Mouse (Mus musculus): Measurements from ENCODE around the gene Fam92b. TPM values are rescaled to one million over a fixed set of nuclear protein-coding genes. Genes with fewer than 3 reads are reported as not detected.

Gene Fam92b
- polyA plus RNA-seq, 1 experiment, result not detected

DNA sequence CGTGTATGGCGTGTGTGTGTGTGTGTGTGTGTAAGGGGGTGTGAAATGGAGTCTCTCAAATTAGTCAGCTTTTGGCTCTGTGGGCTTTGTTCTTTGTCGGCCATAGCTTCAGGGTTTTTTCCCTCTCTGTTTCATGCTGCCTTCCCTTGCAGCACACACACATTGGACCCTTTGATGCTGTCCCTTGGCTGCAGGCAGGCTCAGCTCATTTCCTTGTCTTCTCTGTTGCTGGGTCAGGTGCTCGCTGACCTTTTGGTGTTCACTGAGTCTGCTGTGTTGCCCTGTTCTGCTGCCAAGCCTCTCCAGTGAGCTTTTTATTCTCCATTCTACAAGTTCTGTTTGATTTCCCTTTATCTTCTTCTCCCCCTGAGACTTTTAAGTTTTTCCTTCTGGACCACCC lies 47.7 kb downstream of the Fam92b start:
- Histone ChIP-seq H3K27me3 (ENCODE audit: control insufficient read depth, insufficient read depth, low read length) (no peaks in the 10 kb centered on the region), H3K4me3 (ENCODE audit: extremely low read depth, insufficient read depth, insufficient read length) (no peak overlapping the region), H3K4me1 (ENCODE audit: control insufficient read depth, insufficient read depth, insufficient read length) (no peaks in the 10 kb centered on the region), H3K27ac (ENCODE audit: insufficient read depth, low read length) (no peak overlapping the region), H3K36me3 (ENCODE audit: control insufficient read depth, insufficient read depth, low read length) (no peaks in the 10 kb centered on the region)
- TF ChIP-seq CTCF (IDR thresholded peaks at IDR 0.05; ENCODE audit: extremely low read depth, insufficient read depth, insufficient read length, insufficient replicate concordance) (no peak), POLR2A (IDR thresholded peaks at IDR 0.05; ENCODE audit: low read depth, low read length) (no peak)
- WGBS, result 84% methylated on average over 4 of the region's 4 CpGs
- no peak for DNase-seq (ENCODE audit: low read depth in 1 of 2, low spot score in 2 of 2)

DNA sequence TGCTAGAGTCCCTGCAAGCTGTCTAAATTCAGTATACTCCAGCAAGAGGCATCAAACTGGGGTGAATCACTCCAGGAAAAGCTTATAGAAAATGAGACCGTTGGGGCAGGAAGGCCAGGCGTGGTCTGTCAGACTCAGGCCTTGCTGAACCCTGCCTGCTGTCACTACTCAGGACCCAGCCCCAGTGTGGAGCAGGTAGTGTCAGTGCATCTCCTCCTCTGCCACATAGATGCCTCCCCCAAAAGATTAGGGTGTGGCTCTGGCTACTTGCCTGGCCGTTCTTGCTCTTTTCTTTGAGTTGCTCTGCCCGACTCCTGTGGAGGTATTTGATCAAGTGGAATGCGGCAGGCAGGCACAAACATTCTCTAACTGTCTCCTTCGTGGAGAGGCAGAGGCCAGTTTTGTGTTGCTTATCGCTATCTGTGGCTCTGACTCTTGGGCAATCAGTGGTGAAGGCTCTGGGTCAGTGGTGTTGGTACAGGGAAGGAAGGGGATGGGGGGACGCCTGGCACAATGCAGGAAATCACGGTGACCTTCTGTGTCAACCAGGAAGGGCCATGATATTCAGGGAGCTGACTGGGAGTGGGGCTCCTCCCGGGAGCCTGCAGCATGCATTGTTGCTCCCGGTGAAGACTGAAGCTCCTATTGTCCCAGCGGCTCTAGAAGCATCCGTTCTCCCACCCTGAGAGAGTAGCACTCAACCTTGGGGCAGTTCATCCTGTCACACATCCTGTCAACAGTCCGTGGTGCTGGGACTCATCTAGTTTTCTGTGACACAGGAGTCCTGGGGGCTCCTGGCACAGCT lies 50.7 kb downstream of the Fam92b start:
- no peaks in the 10 kb centered on the region for H3K27me3 ChIP-seq (ENCODE audit: control insufficient read depth, insufficient read depth, low read length)
- H3K4me3 ChIP-seq (ENCODE audit: extremely low read depth, insufficient read depth, insufficient read length), result no peak overlapping the region
- 64% methylated on average over 14 of the region's 14 CpGs for WGBS
- TF ChIP-seq POLR2A (IDR thresholded peaks at IDR 0.05; ENCODE audit: low read depth, low read length), result no peak
- TF ChIP-seq CTCF (IDR thresholded peaks at IDR 0.05; ENCODE audit: extremely low read depth, insufficient read depth, insufficient read length, insufficient replicate concordance), result no peak
- 0 out of 2 replicates have a peak overlapping the region, but pooled peaks have one; percentile 27 for H3K27ac ChIP-seq (ENCODE audit: insufficient read depth, low read length)
- no peaks in the 10 kb centered on the region for H3K4me1 ChIP-seq (ENCODE audit: control insufficient read depth, insufficient read depth, insufficient read length)
- DNase-seq (ENCODE audit: low read depth in 1 of 2, low spot score in 2 of 2), result no peak
- no peaks in the 10 kb centered on the region for H3K36me3 ChIP-seq (ENCODE audit: control insufficient read depth, insufficient read depth, low read length)

DNA sequence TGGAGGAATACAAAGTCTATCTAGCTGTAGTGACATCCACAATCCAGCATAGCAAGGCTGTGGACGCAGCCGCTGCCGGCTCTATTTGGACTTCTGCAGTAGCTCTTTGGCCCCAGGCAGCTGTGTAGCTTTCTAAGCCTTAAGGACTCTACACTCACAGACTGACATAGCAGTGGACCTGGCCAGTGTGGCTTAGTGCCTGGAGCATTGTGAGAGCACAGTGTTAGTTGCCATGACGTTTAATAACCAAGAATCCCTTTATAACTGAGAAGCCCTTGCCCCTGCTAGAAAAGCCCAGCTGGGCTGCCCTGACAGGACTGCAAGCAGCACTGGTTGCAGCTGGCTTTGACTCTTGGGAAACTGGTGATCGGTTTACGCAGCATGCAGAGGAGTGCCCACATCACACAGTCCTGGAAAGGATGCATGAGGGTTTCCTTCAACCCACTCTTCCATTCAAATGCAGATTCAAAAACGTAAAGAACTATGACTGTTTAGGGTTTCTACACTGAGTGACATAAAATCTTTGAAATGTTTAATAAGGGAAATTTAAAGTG lies 52.4 kb downstream of the Fam92b start:
- Histone ChIP-seq H3K4me3 (ENCODE audit: extremely low read depth, insufficient read depth, insufficient read length) (no peak overlapping the region), H3K36me3 (ENCODE audit: control insufficient read depth, insufficient read depth, low read length) (no peaks in the 10 kb centered on the region), H3K27ac (ENCODE audit: insufficient read depth, low read length) (no peak overlapping the region), H3K27me3 (ENCODE audit: control insufficient read depth, insufficient read depth, low read length) (no peaks in the 10 kb centered on the region), H3K4me1 (ENCODE audit: control insufficient read depth, insufficient read depth, insufficient read length) (no peaks in the 10 kb centered on the region)
- TF ChIP-seq POLR2A (IDR thresholded peaks at IDR 0.05; ENCODE audit: low read depth, low read length) (no peak), CTCF (IDR thresholded peaks at IDR 0.05; ENCODE audit: extremely low read depth, insufficient read depth, insufficient read length, insufficient replicate concordance) (no peak)
- WGBS, result 76% methylated on average over 7 of the region's 7 CpGs
- DNase-seq (ENCODE audit: low read depth in 1 of 2, low spot score in 2 of 2), result no peak

DNA sequence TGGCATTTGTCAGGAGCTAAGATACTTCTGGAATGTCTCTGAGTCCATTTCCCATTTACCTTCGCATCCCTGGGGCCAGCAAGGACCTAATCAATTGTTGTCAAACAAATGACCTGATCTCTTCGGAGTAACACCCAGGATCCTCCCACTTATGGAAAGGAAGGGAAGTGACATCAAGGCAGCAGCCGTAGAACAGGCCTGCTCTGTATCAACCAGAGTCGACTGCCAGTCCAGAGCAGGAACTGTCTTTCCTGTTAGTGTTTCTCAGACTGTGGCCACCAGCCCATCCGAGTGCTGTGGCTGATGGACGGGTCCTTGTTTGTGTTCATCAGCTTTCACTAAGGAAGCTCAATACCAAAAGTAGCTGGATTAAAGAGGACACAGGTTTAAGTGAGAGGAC lies 53.0 kb downstream of the Fam92b start:
- 37% methylated on average over 6 of the region's 6 CpGs for WGBS
- H3K4me1 ChIP-seq (ENCODE audit: control insufficient read depth, insufficient read depth, insufficient read length), result no peaks in the 10 kb centered on the region

DNA sequence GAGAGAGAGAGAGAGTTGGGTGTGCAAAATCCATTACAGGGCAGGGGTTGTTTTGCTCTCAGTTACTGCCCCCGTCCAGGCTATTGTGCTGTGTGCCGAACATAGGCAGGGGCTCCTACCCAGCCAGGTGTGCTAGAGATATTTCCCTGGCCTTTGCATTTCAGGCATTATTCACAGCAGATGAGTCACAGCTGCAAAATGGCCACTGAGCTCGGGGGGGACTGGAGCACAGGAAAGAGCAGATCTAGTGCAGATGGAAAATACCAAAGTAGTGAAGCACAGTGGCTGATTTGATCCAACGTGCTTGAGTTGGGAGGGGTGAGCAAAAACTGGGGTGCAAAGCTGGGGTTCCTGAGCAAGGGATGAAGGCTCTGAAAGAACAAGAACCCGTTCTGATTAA lies 56.3 kb downstream of the Fam92b start:
- no peaks in the 10 kb centered on the region for H3K36me3 ChIP-seq (ENCODE audit: control insufficient read depth, insufficient read depth, low read length)
- DNase-seq (ENCODE audit: low read depth in 1 of 2, low spot score in 2 of 2), result no peak
- no peak for TF ChIP-seq CTCF (IDR thresholded peaks at IDR 0.05; ENCODE audit: extremely low read depth, insufficient read depth, insufficient read length, insufficient replicate concordance)
- no peak for TF ChIP-seq POLR2A (IDR thresholded peaks at IDR 0.05; ENCODE audit: low read depth, low read length)
- no peak overlapping the region for H3K4me3 ChIP-seq (ENCODE audit: extremely low read depth, insufficient read depth, insufficient read length)
- H3K27ac ChIP-seq (ENCODE audit: insufficient read depth, low read length), result no peak overlapping the region
- 62% methylated on average over 5 of the region's 5 CpGs for WGBS
- H3K4me1 ChIP-seq (ENCODE audit: control insufficient read depth, insufficient read depth, insufficient read length), result no peaks in the 10 kb centered on the region
- no peaks in the 10 kb centered on the region for H3K27me3 ChIP-seq (ENCODE audit: control insufficient read depth, insufficient read depth, low read length)

More for the DNA sequence above, 53.0 kb downstream of the Fam92b start:
- Histone ChIP-seq H3K27me3 (ENCODE audit: control insufficient read depth, insufficient read depth, low read length) (no peaks in the 10 kb centered on the region), H3K27ac (ENCODE audit: insufficient read depth, low read length) (no peak overlapping the region), H3K36me3 (ENCODE audit: control insufficient read depth, insufficient read depth, low read length) (no peaks in the 10 kb centered on the region), H3K4me3 (ENCODE audit: extremely low read depth, insufficient read depth, insufficient read length) (no peak overlapping the region)
- TF ChIP-seq POLR2A (IDR thresholded peaks at IDR 0.05; ENCODE audit: low read depth, low read length), result no peak
- TF ChIP-seq CTCF (IDR thresholded peaks at IDR 0.05; ENCODE audit: extremely low read depth, insufficient read depth, insufficient read length, insufficient replicate concordance), result no peak
- no peak for DNase-seq (ENCODE audit: low read depth in 1 of 2, low spot score in 2 of 2)

DNA sequence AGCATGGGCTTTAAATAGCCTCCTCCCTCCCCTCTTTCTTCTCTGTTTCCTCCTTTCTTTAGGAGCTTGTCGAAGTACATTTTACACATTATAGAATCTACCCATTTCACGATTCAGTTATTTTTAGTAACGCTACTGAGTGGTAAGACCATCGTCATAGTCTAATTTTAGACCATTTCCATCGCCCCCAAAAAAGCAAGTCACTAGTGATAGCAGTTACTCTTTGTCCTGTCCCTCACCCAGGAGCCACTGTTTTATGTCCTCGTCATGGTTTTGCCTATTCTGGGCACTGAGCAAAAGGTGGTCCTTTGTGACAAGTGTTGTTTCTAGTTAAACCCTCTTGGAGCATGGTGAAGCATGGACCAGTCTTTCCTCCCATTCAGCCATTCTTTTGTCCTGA lies 57.3 kb downstream of the Fam92b start:
- Histone ChIP-seq H3K27me3 (ENCODE audit: control insufficient read depth, insufficient read depth, low read length) (no peaks in the 10 kb centered on the region), H3K27ac (ENCODE audit: insufficient read depth, low read length) (no peak overlapping the region), H3K36me3 (ENCODE audit: control insufficient read depth, insufficient read depth, low read length) (no peaks in the 10 kb centered on the region), H3K4me1 (ENCODE audit: control insufficient read depth, insufficient read depth, insufficient read length) (no peaks in the 10 kb centered on the region), H3K4me3 (ENCODE audit: extremely low read depth, insufficient read depth, insufficient read length) (no peak overlapping the region)
- 13% methylated on average over 6 of the region's 6 CpGs for WGBS
- no peak for TF ChIP-seq POLR2A (IDR thresholded peaks at IDR 0.05; ENCODE audit: low read depth, low read length)
- no peak for TF ChIP-seq CTCF (IDR thresholded peaks at IDR 0.05; ENCODE audit: extremely low read depth, insufficient read depth, insufficient read length, insufficient replicate concordance)
- no peak for DNase-seq (ENCODE audit: low read depth in 1 of 2, low spot score in 2 of 2)

DNA sequence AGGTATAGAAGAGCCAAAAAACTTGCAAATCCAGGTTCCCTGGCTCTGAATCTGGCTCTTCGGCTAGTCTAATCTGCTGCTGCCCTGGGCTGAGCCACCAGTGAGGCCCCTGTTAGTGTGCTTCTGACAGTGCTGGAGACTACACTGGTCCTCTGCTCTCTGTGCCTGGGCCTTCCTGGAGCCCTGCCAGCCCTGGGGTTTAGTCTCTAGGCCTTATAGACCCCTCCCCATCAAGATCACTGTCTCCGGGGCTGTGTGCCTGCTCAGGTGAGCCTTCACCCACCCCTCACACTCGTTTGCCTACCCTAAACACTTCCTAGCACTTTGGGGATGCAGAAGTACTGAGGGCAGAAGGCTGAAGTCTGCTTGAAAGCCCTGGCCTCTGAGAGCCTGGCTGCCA lies 57.8 kb downstream of the Fam92b start:
- no peak for TF ChIP-seq CTCF (IDR thresholded peaks at IDR 0.05; ENCODE audit: extremely low read depth, insufficient read depth, insufficient read length, insufficient replicate concordance)
- TF ChIP-seq POLR2A (IDR thresholded peaks at IDR 0.05; ENCODE audit: low read depth, low read length), result no peak
- H3K36me3 ChIP-seq (ENCODE audit: control insufficient read depth, insufficient read depth, low read length), result no peaks in the 10 kb centered on the region
- WGBS, result 64% methylated on average over 3 of the region's 3 CpGs
- peaks cover 2% of the 10 kb centered on the region; the same call in 1 of the 2 replicates for H3K4me1 ChIP-seq (ENCODE audit: control insufficient read depth, insufficient read depth, insufficient read length)
- no peak overlapping the region for H3K4me3 ChIP-seq (ENCODE audit: extremely low read depth, insufficient read depth, insufficient read length)
- no peak for DNase-seq (ENCODE audit: low read depth in 1 of 2, low spot score in 2 of 2)
- 0 out of 2 replicates have a peak, but pooled peaks cover 3% of the 10 kb centered on the region for H3K27me3 ChIP-seq (ENCODE audit: control insufficient read depth, insufficient read depth, low read length)
- no peak overlapping the region for H3K27ac ChIP-seq (ENCODE audit: insufficient read depth, low read length)

All from spleen, adult 2 months (tissue).